Mouse (Mus musculus) stomach, postnatal 0 days (tissue): ENCODE measurements at regions not wholly inside any gene's neighbourhood (a gene's known extent, or its start where the extent isn't known, plus 50 kb on each side); places are given as distances from the start of the nearest gene placed in this dataset.
"Not testable (repeated sequence)": the region's sequence is repeated elsewhere in the genome, so short reads cannot be mapped to it uniquely, and the experiment has no call there.

Source experiments
- ATAC-seq: fragments of 200-750 bp; cut with Nextera tagmentation; 2 replicates; pipeline ENCODE4 v1.8.0; 2017; ENCODE audit not compliant: low FRiP score, low TSS enrichment
- DNase-seq: peaks from one replicate; pipeline ENCODE4 v3.0.0-alpha.2; 2016; ENCODE audit warnings: low spot score
- H3K27ac ChIP-seq: fragments of 300-500 bp; sonication (generic); replicated peaks from 2 replicates; pipeline ENCODE4 v1.5.1; 2014; ENCODE audit warnings: mild to moderate bottlenecking, control low read depth
- H3K27me3 ChIP-seq: fragments of 300-500 bp; sonication (generic); 2 replicates; pipeline ENCODE4 v1.6.1; 2014; ENCODE audit warnings: low read length; ENCODE audit not compliant: control insufficient read depth, insufficient read depth
- H3K36me3 ChIP-seq: fragments of 300-500 bp; sonication (generic); 2 replicates; pipeline ENCODE4 v1.6.1; 2014; ENCODE audit warnings: low read length, mixed read lengths; ENCODE audit not compliant: control insufficient read depth, insufficient read depth
- H3K4me1 ChIP-seq: fragments of 300-500 bp; sonication (generic); replicated peaks from 2 replicates; pipeline ENCODE4 v1.6.1; 2014; ENCODE audit warnings: antibody characterized with exemption; ENCODE audit not compliant: control insufficient read depth, insufficient read depth
- H3K4me2 ChIP-seq: fragments of 300-500 bp; sonication (generic); replicated peaks from 2 replicates; pipeline ENCODE4 v1.6.1; 2014; ENCODE audit warnings: low read depth, mild to moderate bottlenecking, control low read depth, moderate library complexity
- H3K4me3 ChIP-seq: fragments of 300-500 bp; sonication (generic); 2 replicates; pipeline ENCODE4 v1.5.1; 2014; ENCODE audit warnings: low read depth, low read length, control low read depth
- H3K9ac ChIP-seq: fragments of 300-500 bp; sonication (generic); 2 replicates; pipeline ENCODE4 v1.6.1; 2014; ENCODE audit warnings: mild to moderate bottlenecking, low read length, control low read depth, mixed read lengths
- H3K9me3 ChIP-seq: fragments of 300-500 bp; sonication (generic); 2 replicates; pipeline ENCODE4 v1.6.1; 2016; ENCODE audit warnings: low read length; ENCODE audit not compliant: control insufficient read depth
- CTCF ChIP-seq: IDR thresholded peaks from 2 replicates; pipeline ENCODE4 v1.5.1; 2016; ENCODE audit warnings: antibody characterized with exemption, low read depth, mild to moderate bottlenecking, moderate library complexity
- EP300 ChIP-seq: optimal IDR thresholded peaks from 2 replicates; pipeline ENCODE3; 2016; ENCODE audit warnings: antibody characterized with exemption
- WGBS: fragments of 180-500 bp; shearing (Covaris S2); extraction: QIAGEN DNeasy Blood & Tissue Kit; methylation state at CpG from one replicate; pipeline ENCODE4 v1.1.7; 2014; 5-methylcytosine and 5-hydroxymethylcytosine counted together

GRCm38 (mm10) chr12:36991135-36991534 is 117.2 kb upstream of the Meox2 start:
- no peak for DNase-seq
- Histone ChIP-seq H3K4me2 (no peak overlapping the region), H3K4me3 (no peak overlapping the region), H3K9me3 (no peaks in the 10 kb centered on the region), H3K36me3 (no peaks in the 10 kb centered on the region), H3K4me1 (no peaks in the 10 kb centered on the region), H3K27ac (no peak overlapping the region), H3K27me3 (no peaks in the 10 kb centered on the region), H3K9ac (no peak overlapping the region)
- ATAC-seq: no peak
- TF ChIP-seq EP300 (no peak), CTCF (no peak)
- 42% methylated on average over 4 of the region's 4 CpGs for WGBS

GRCm38 (mm10) chr12:36991970-36992369 is 116.4 kb upstream of the Meox2 start:
- no peak overlapping the region for H3K4me2 ChIP-seq
- H3K36me3 ChIP-seq: no peaks in the 10 kb centered on the region
- DNase-seq: no peak
- H3K4me1 ChIP-seq: no peaks in the 10 kb centered on the region
- no peaks in the 10 kb centered on the region for H3K9me3 ChIP-seq
- no peak overlapping the region for H3K4me3 ChIP-seq
- H3K27ac ChIP-seq: no peak overlapping the region
- H3K27me3 ChIP-seq: no peaks in the 10 kb centered on the region
- no peak overlapping the region for H3K9ac ChIP-seq
- 52% methylated on average over 4 of the region's 4 CpGs for WGBS
- no peak for ATAC-seq
- no peak for TF ChIP-seq EP300
- TF ChIP-seq CTCF: no peak

GRCm38 (mm10) chr12:37001401-37001800 is 106.9 kb upstream of the Meox2 start:
- no peak overlapping the region for H3K4me3 ChIP-seq
- ATAC-seq (no peak), DNase-seq (no peak)
- no peaks in the 10 kb centered on the region for H3K36me3 ChIP-seq
- H3K27ac ChIP-seq: no peak overlapping the region
- H3K27me3 ChIP-seq: no peaks in the 10 kb centered on the region
- no peak overlapping the region for H3K9ac ChIP-seq
- TF ChIP-seq CTCF (no peak), EP300 (no peak)
- no peaks in the 10 kb centered on the region for H3K4me1 ChIP-seq
- no peak overlapping the region for H3K4me2 ChIP-seq
- WGBS: 61% methylated on average over 3 of the region's 3 CpGs
- H3K9me3 ChIP-seq: no peaks in the 10 kb centered on the region

- no peaks in the 10 kb centered on the region for H3K4me1 ChIP-seq
- H3K9me3 ChIP-seq: no peaks in the 10 kb centered on the region
- H3K36me3 ChIP-seq: no peaks in the 10 kb centered on the region
- TF ChIP-seq CTCF (no peak), EP300 (no peak)
- no peaks in the 10 kb centered on the region for H3K27me3 ChIP-seq
- H3K27ac ChIP-seq: no peak overlapping the region
- 62% methylated on average over 1 of the region's 1 CpGs for WGBS
- ATAC-seq (no peak), DNase-seq (no peak)
- no peak overlapping the region for H3K4me3 ChIP-seq
- no peak overlapping the region for H3K4me2 ChIP-seq
- no peak overlapping the region for H3K9ac ChIP-seq
Observed at GRCm38 (mm10) chr12:37005262-37005661, 103.1 kb upstream of the Meox2 start.

- H3K4me2 ChIP-seq: no peak overlapping the region
- no peaks in the 10 kb centered on the region for H3K36me3 ChIP-seq
- H3K4me3 ChIP-seq: no peak overlapping the region
- no peaks in the 10 kb centered on the region for H3K4me1 ChIP-seq
- no peaks in the 10 kb centered on the region for H3K27me3 ChIP-seq
- DNase-seq (no peak), ATAC-seq (no peak)
- H3K9ac ChIP-seq: no peak overlapping the region
- WGBS: 70% methylated on average over 1 of the region's 1 CpGs
- TF ChIP-seq CTCF (no peak), EP300 (no peak)
- H3K27ac ChIP-seq: no peak overlapping the region
- no peaks in the 10 kb centered on the region for H3K9me3 ChIP-seq
Observed at GRCm38 (mm10) chr12:37010306-37010705, 98.0 kb upstream of the Meox2 start.

GRCm38 (mm10) chr12:37014401-37014800 is 93.9 kb upstream of the Meox2 start:
- no peak for DNase-seq
- no peak for ATAC-seq
- Histone ChIP-seq H3K36me3 (no peaks in the 10 kb centered on the region), H3K4me1 (no peaks in the 10 kb centered on the region), H3K4me3 (no peak overlapping the region), H3K27ac (no peak overlapping the region), H3K27me3 (no peaks in the 10 kb centered on the region), H3K4me2 (no peak overlapping the region), H3K9ac (no peak overlapping the region), H3K9me3 (no peaks in the 10 kb centered on the region)
- no peak for TF ChIP-seq EP300
- no peak for TF ChIP-seq CTCF
- WGBS: 79% methylated on average over 4 of the region's 4 CpGs

GRCm38 (mm10) chr12:37014945-37015344 is 93.4 kb upstream of the Meox2 start:
- H3K27ac ChIP-seq, H3K4me1 ChIP-seq, ATAC-seq, H3K4me2 ChIP-seq, DNase-seq, H3K9ac ChIP-seq, H3K4me3 ChIP-seq, H3K36me3 ChIP-seq, H3K9me3 ChIP-seq, H3K27me3 ChIP-seq: not testable (repeated sequence)
- WGBS: 85% methylated on average over 7 of the region's 7 CpGs
